Mouse (Mus musculus) megakaryocyte, embryonic 14.5 days (primary cell): ENCODE measurements around the gene Nin.

Experiments
- FLI1 ChIP-seq: IDR thresholded peaks from 2 replicates; pipeline ENCODE4 v1.6.1; 2012; ENCODE audit warnings: low read length, inconsistent platforms, mixed read lengths
- GATA1 ChIP-seq: IDR thresholded peaks from 3 replicates; pipeline ENCODE4 v1.6.1; 2012; ENCODE audit warnings: mixed read lengths, low read length, inconsistent platforms, borderline replicate concordance

- no peak for TF ChIP-seq GATA1
- no peak for TF ChIP-seq FLI1
Observed at GRCm38 (mm10) chr12:70070306-70070705, 43.2 kb downstream of the Nin start.
